Mouse (Mus musculus) common myeloid progenitor, adult 5-6 weeks (primary cell): Measurements from ENCODE around the gene Slc10a1. TPM values are rescaled to one million over a fixed set of nuclear protein-coding genes. Genes with fewer than 3 reads are reported as not detected.
A peak's percentile ranks its signal among the peaks of the same experiment; 100 is the strongest.

Source experiments
- ATAC-seq: replicated peaks from 2 replicates; pipeline ENCODE4 v1.8.0; 2016; ENCODE audit warnings: low read depth, mild to moderate bottlenecking, moderate TSS enrichment, inconsistent platforms; ENCODE audit not compliant: poor library complexity, severe bottlenecking
- total RNA-seq: library from RNA; stranded (forward); fragments of 200-1000, 187-1606 nt; gene quantifications from 2 replicates; pipeline ENCODE4 v1.2.3, GENCODE M21; 2017

The Slc10a1 gene
- total RNA-seq, result 2.3 TPM in 1 of 2 replicates, not detected in the other

GRCm38 (mm10) chr12:80968605-80969004, at the start of gene Slc10a1:
Slc10a1 (minus strand) TSS chr12:80968705.
- ATAC-seq, result no peak

GRCm38 (mm10) chr12:81017624-81018023, 49.1 kb upstream of the Slc10a1 start:
- no peak for ATAC-seq

GRCm38 (mm10) chr12:81013496-81013895, 45.0 kb upstream of the Slc10a1 start:
- no peak for ATAC-seq

GRCm38 (mm10) chr12:81011994-81012393, 43.5 kb upstream of the Slc10a1 start:
- no peak for ATAC-seq

- no peak for ATAC-seq
Measured at GRCm38 (mm10) chr12:81009813-81010212, 41.3 kb upstream of the Slc10a1 start.

- no peak for ATAC-seq
Measured at GRCm38 (mm10) chr12:81002841-81003635, 34.5 kb upstream of the Slc10a1 start.

- peak; percentile 56; the same call in 1 of the 2 replicates for ATAC-seq
Measured at GRCm38 (mm10) chr12:81000924-81001323, 32.4 kb upstream of the Slc10a1 start.

GRCm38 (mm10) chr12:80998528-80999221, 30.2 kb upstream of the Slc10a1 start:
- no peak for ATAC-seq

GRCm38 (mm10) chr12:80997652-80998051, 29.1 kb upstream of the Slc10a1 start:
- no peak for ATAC-seq

- ATAC-seq, result peak; percentile 84
Measured at GRCm38 (mm10) chr12:80995326-80995725, 26.8 kb upstream of the Slc10a1 start.

GRCm38 (mm10) chr12:80993773-80994172, 25.3 kb upstream of the Slc10a1 start:
- 0 out of 2 replicates have a peak, but pooled peaks have one; percentile 30 for ATAC-seq

GRCm38 (mm10) chr12:80992540-80993122, 24.1 kb upstream of the Slc10a1 start:
- ATAC-seq, result no peak

- peak; percentile 39; the same call in 1 of the 2 replicates for ATAC-seq
Measured at GRCm38 (mm10) chr12:80991806-80992205, 23.3 kb upstream of the Slc10a1 start.

GRCm38 (mm10) chr12:80990901-80991445, 22.5 kb upstream of the Slc10a1 start:
- no peak for ATAC-seq

- ATAC-seq, result no peak
Measured at GRCm38 (mm10) chr12:80988286-80988685, 19.8 kb upstream of the Slc10a1 start.

- ATAC-seq, result no peak
Measured at GRCm38 (mm10) chr12:80986628-80987027, 18.1 kb upstream of the Slc10a1 start.

GRCm38 (mm10) chr12:80983695-80984094, 15.2 kb upstream of the Slc10a1 start:
- ATAC-seq, result no peak

GRCm38 (mm10) chr12:80982326-80982725, 13.8 kb upstream of the Slc10a1 start:
- ATAC-seq, result peak; percentile 77

GRCm38 (mm10) chr12:80975939-80976671, 7.6 kb upstream of the Slc10a1 start:
- ATAC-seq, result no peak

GRCm38 (mm10) chr12:80971756-80972155, 3.3 kb upstream of the Slc10a1 start:
- no peak for ATAC-seq
